Mouse (Mus musculus) heart, adult 2 months (tissue): ENCODE measurements at regions not wholly inside any gene's neighbourhood (a gene's known extent, or its start where the extent isn't known, plus 50 kb on each side); places are given as distances from the start of the nearest gene placed in this dataset.

ENCODE experiments used
- DNase-seq, 2 experiments: peaks; one replicate each; pipeline ENCODE4 v3.0.0; 2021
- H3K27ac ChIP-seq: fragments of 200-600 bp; 2 replicates; pipeline ENCODE4 v1.8.1; 2022
- H3K27me3 ChIP-seq: fragments of 200-500 bp; 2 replicates; pipeline ENCODE4 v1.6.1; 2012; ENCODE audit warnings: mild to moderate bottlenecking, low read length, inconsistent platforms, mixed read lengths; ENCODE audit not compliant: control insufficient read depth, insufficient read depth
- H3K36me3 ChIP-seq: fragments of 200-500 bp; 2 replicates; pipeline ENCODE4 v1.6.1; 2012; ENCODE audit warnings: low read length, inconsistent platforms; ENCODE audit not compliant: control insufficient read depth, insufficient read depth
- H3K4me1 ChIP-seq: fragments of 200-500 bp; 2 replicates; pipeline ENCODE4 v1.6.1; 2011; ENCODE audit warnings: low read length; ENCODE audit not compliant: control insufficient read depth, insufficient read depth
- H3K4me3 ChIP-seq: fragments of 200-600 bp; 2 replicates; pipeline ENCODE4 v1.8.1; 2022
- H3K79me2 ChIP-seq: fragments of 200-500 bp; replicated peaks from 2 replicates; pipeline ENCODE4 v1.6.1; 2012; ENCODE audit warnings: mild to moderate bottlenecking, inconsistent platforms, low read length, moderate library complexity, mixed read lengths; ENCODE audit not compliant: control insufficient read depth, insufficient read depth
- H3K9ac ChIP-seq: fragments of 200-500 bp; 2 replicates; pipeline ENCODE4 v1.6.1; 2012; ENCODE audit warnings: low read depth, mild to moderate bottlenecking, control low read depth, inconsistent platforms, low read length, mixed read lengths
- CTCF ChIP-seq: fragments of 200-600 bp; IDR thresholded peaks from 2 replicates; pipeline ENCODE4 v1.8.1; 2022; ENCODE audit warnings: antibody characterized with exemption, mild to moderate bottlenecking, moderate library complexity
- EP300 ChIP-seq: fragments of 200-500 bp; IDR thresholded peaks from 2 replicates; pipeline ENCODE4 v1.6.1; 2011; ENCODE audit warnings: low read depth, low read length, control low read depth; ENCODE audit not compliant: insufficient read depth
- POLR2A ChIP-seq: fragments of 200-500 bp; IDR thresholded peaks from 2 replicates; pipeline ENCODE4 v1.6.1; 2011; ENCODE audit warnings: mild to moderate bottlenecking, low read depth, low read length, control low read depth; ENCODE audit not compliant: insufficient read depth
- WGBS: fragments of 180-500 bp; shearing (Covaris S2); methylation state at CpG from one replicate; pipeline ENCODE4 v1.1.7; 2018; 5-methylcytosine and 5-hydroxymethylcytosine counted together
- intact Hi-C: fragments of 180-260 bp; cut with DNase I; formaldehyde crosslinking; loops from one replicate; pipeline ENCODE4 v1.15.1; 2025

DNA sequence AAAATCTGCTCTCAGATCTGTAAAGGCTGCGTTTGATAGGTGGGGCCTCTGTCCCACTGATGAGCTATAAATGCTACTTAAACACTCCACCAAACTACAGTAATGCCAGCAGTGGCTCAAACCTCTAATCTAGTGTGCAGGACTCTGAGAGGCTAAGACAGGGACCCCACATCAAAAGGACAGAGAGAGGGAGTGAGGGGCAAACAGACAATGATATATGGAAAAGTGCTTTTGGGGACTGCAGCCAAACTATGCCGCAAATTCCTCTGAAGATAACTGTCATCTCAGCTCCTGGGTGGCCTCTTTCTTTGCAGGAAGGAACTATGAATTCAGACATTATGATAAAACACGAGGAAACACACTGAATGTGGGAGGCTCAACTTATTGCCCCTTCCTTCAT, 138.9 kb upstream of the Ddit4l start:
- Histone ChIP-seq H3K4me1 (no peaks in the 10 kb centered on the region), H3K36me3 (no peaks in the 10 kb centered on the region), H3K27me3 (no peaks in the 10 kb centered on the region), H3K27ac (no peak overlapping the region), H3K4me3 (no peak overlapping the region), H3K9ac (no peak overlapping the region), H3K79me2 (no peaks in the 10 kb centered on the region)
- intact Hi-C loops: no loop called here
- WGBS: 22% methylated on average over 3 of the region's 3 CpGs
- no peak for DNase-seq
- TF ChIP-seq POLR2A (no peak), EP300 (no peak), CTCF (no peak)

DNA sequence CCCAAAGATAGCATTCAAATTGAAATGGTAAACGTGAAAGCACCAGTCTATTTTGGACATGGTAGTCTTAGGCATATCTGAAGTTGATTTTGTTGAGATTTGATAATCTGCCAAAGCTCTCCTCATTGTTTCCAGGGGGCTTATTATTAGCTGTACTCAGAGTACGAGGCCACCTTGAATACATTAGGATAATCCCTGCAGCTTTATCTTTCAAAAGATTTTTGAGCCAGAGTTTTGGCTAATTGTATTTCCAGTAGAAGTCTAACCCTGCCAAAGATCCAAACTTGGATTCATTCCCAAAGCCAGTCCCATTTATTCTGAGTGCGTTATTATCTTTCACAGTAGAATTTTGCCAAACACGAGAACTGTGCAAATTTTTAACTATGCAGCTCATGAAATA, 138.4 kb upstream of the Ddit4l start:
- H3K79me2 ChIP-seq: no peaks in the 10 kb centered on the region
- H3K36me3 ChIP-seq: no peaks in the 10 kb centered on the region
- TF ChIP-seq CTCF (no peak), EP300 (no peak), POLR2A (no peak)
- H3K4me3 ChIP-seq: no peak overlapping the region
- no peaks in the 10 kb centered on the region for H3K4me1 ChIP-seq
- no peak overlapping the region for H3K27ac ChIP-seq
- DNase-seq: no peak
- H3K9ac ChIP-seq: no peak overlapping the region
- WGBS: 8% methylated on average over 4 of the region's 4 CpGs
- intact Hi-C loops: no loop called here
- no peaks in the 10 kb centered on the region for H3K27me3 ChIP-seq

DNA sequence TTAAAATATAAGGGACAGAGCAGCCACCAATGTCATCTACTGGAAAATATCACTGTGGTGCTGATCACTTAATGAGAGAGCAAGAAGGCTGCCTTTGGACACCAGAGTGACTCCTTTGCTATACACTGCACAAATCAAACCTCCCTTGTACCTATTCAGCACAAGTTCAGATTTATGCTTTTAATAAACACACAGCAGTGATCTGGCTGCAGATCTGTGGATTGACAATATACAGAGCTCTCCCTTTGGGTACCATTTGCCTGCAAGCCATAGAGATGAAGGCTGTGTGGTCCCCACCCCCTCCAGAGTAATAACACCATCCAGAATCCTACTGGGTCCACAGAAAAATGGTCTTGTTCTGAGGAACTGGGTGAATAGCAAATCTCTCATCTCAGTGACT, 131.8 kb upstream of the Ddit4l start:
- no peak for TF ChIP-seq POLR2A
- no peak for TF ChIP-seq CTCF
- intact Hi-C loops: no loop called here

DNA sequence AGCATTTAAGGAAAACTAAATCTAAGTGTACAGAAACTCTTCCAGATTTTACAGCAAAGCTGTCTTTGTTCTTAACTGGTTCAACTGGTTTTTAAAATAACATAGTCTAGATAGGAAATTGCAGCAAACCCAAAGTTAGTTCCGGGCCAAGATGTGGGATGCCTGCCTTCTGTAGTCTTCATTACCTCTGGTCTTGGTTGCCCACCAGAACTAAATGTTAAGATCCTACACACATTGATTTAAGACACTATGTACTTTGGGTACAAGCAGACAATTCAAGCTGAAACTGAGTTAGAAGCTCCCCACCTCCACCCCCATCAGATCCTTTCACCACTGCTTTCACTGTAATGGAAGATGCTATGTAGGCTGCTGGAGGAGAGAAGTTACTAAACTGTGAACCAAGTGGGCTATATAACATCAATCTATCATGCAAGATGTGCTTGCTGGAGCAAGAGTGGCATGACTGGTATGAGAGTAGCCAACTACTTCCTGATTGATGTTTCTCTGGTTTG, 129.8 kb upstream of the Ddit4l start:
- Histone ChIP-seq H3K9ac (no peak overlapping the region), H3K36me3 (no peaks in the 10 kb centered on the region), H3K4me3 (no peak overlapping the region), H3K27me3 (no peaks in the 10 kb centered on the region), H3K4me1 (no peaks in the 10 kb centered on the region), H3K79me2 (no peaks in the 10 kb centered on the region), H3K27ac (no peak overlapping the region)
- intact Hi-C loops: no loop called here
- 92% methylated on average over 1 of the region's 1 CpGs for WGBS
- no peak for TF ChIP-seq CTCF
- no peak for TF ChIP-seq POLR2A
- no peak for TF ChIP-seq EP300
- no peak for DNase-seq

More for the DNA sequence above, 131.8 kb upstream of the Ddit4l start:
- H3K36me3 ChIP-seq: no peaks in the 10 kb centered on the region
- H3K4me3 ChIP-seq: no peak overlapping the region
- no peak for DNase-seq
- no peak overlapping the region for H3K9ac ChIP-seq
- H3K79me2 ChIP-seq: no peaks in the 10 kb centered on the region
- no peaks in the 10 kb centered on the region for H3K4me1 ChIP-seq
- H3K27me3 ChIP-seq: no peaks in the 10 kb centered on the region
- no peak overlapping the region for H3K27ac ChIP-seq

DNA sequence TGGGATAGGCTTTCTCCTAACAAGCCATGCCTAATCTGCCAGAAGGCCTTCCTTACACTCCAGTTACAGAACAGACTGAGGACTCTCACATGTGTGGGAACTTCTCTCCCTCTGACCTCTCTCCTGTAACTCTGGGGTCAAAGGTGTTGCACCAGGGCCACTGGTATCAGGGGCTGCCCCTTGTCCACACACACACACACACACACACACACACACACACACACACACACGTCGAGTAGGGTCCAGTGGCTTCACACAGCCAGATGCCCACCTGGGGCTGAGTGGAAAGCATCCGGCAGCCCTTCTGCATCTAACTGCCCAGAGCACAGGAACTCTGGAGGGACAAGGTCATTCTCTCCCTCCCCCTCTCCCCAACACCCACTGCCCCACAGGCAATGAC, 123.1 kb upstream of the Ddit4l start:
- Histone ChIP-seq H3K4me3 (no peak overlapping the region), H3K27ac (no peak overlapping the region), H3K79me2 (no peaks in the 10 kb centered on the region), H3K36me3 (no peaks in the 10 kb centered on the region), H3K9ac (no peak overlapping the region), H3K27me3 (no peaks in the 10 kb centered on the region), H3K4me1 (no peaks in the 10 kb centered on the region)
- intact Hi-C loops: no loop called here
- no peak for DNase-seq
- 66% methylated on average over 3 of the region's 3 CpGs for WGBS
- no peak for TF ChIP-seq EP300
- no peak for TF ChIP-seq CTCF

DNA sequence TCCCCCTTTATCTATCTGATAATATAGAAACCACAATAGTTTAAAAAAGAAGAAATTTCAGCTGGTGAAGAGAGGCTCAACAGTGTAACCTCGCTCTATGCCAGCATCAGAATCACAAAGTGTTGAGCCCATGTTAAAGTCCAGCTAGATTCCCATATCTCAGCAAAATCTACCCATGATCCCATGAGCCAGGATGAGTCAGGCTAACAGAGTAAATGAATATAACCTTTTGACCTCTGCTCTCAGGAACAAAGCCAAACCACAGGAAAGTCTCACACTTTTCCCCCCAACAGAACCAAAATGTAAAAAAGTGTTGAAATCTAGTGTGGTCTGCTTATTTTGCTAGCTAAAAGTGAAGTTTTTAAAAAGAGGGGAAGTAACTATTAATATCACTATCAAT, 110.1 kb upstream of the Ddit4l start:
- H3K27ac ChIP-seq: no peak overlapping the region
- H3K79me2 ChIP-seq: no peaks in the 10 kb centered on the region
- H3K9ac ChIP-seq: no peak overlapping the region
- no peak for DNase-seq
- H3K36me3 ChIP-seq: no peaks in the 10 kb centered on the region
- no peaks in the 10 kb centered on the region for H3K4me1 ChIP-seq
- no peak overlapping the region for H3K4me3 ChIP-seq
- intact Hi-C loops: no loop called here
- WGBS: 91% methylated on average over 1 of the region's 1 CpGs
- TF ChIP-seq EP300 (no peak), POLR2A (no peak), CTCF (no peak)
- no peaks in the 10 kb centered on the region for H3K27me3 ChIP-seq
